Mouse (Mus musculus) large intestine, adult 2 months (tissue): ENCODE measurements around the gene Zbtb20. TPM values are rescaled to one million over a fixed set of nuclear protein-coding genes. Genes with fewer than 3 reads are reported as not detected.

Experiments used
- DNase-seq: peaks from one replicate; pipeline ENCODE4 v3.0.0-alpha.2; 2012; ENCODE audit warnings: low read depth, low spot score
- WGBS: fragments of 180-500 bp; shearing (Covaris S2); methylation state at CpG from one replicate; pipeline ENCODE4 v1.1.7; 2018; 5-methylcytosine and 5-hydroxymethylcytosine counted together
- polyA plus RNA-seq: library from polyadenylated mRNA; depleted of rRNA; stranded (reverse); fragments of >200 nt; gene quantifications from 2 replicates; pipeline ENCODE4 v1.2.3, GENCODE M21; 2012

Gene Zbtb20
- polyA plus RNA-seq, 1 experiment: 2.9 TPM

GRCm38 (mm10) chr16:43597375-43598060, 721.8 kb downstream of the Zbtb20 start:
- DNase-seq: no peak
- 67% methylated on average over 7 of the region's 7 CpGs for WGBS

- WGBS: 84% methylated on average over 2 of the region's 2 CpGs
- no peak for DNase-seq
Measured at GRCm38 (mm10) chr16:43599707-43600106, 724.0 kb downstream of the Zbtb20 start.

GRCm38 (mm10) chr16:43602573-43602972, 726.9 kb downstream of the Zbtb20 start:
- no peak for DNase-seq
- 66% methylated on average over 4 of the region's 4 CpGs for WGBS

- DNase-seq: no peak
- WGBS: 54% methylated on average over 9 of the region's 9 CpGs
Measured at GRCm38 (mm10) chr16:43603591-43604141, 728.0 kb downstream of the Zbtb20 start.

- 71% methylated on average over 4 of the region's 4 CpGs for WGBS
Measured at GRCm38 (mm10) chr16:43604399-43605013, 728.8 kb downstream of the Zbtb20 start.

GRCm38 (mm10) chr16:43607086-43607485, 731.4 kb downstream of the Zbtb20 start:
- no peak for DNase-seq

More at GRCm38 (mm10) chr16:43604399-43605013, 728.8 kb downstream of the Zbtb20 start:
- no peak for DNase-seq

- DNase-seq: no peak
Measured at GRCm38 (mm10) chr16:43608066-43608465, 732.4 kb downstream of the Zbtb20 start.

GRCm38 (mm10) chr16:43610375-43610774, 734.7 kb downstream of the Zbtb20 start:
- DNase-seq: no peak
- 93% methylated on average over 10 of the region's 10 CpGs for WGBS

- 74% methylated on average over 4 of the region's 4 CpGs for WGBS
- no peak for DNase-seq
Measured at GRCm38 (mm10) chr16:43616348-43616747, 740.7 kb downstream of the Zbtb20 start.

- DNase-seq: no peak
- 93% methylated on average over 6 of the region's 6 CpGs for WGBS
Measured at GRCm38 (mm10) chr16:43617346-43617745, 741.7 kb downstream of the Zbtb20 start.

- 94% methylated on average over 23 of the region's 23 CpGs for WGBS
- no peak for DNase-seq
Measured at GRCm38 (mm10) chr16:43618286-43618685, 742.6 kb downstream of the Zbtb20 start.

- DNase-seq: no peak
- WGBS: 59% methylated on average over 6 of the region's 6 CpGs
Measured at GRCm38 (mm10) chr16:43619277-43619676, 743.6 kb downstream of the Zbtb20 start.

GRCm38 (mm10) chr16:43620359-43620758, 744.7 kb downstream of the Zbtb20 start:
- DNase-seq: no peak
- 56% methylated on average over 2 of the region's 2 CpGs for WGBS

- 89% methylated on average over 5 of the region's 5 CpGs for WGBS
- DNase-seq: no peak
Measured at GRCm38 (mm10) chr16:43623315-43624000, 747.8 kb downstream of the Zbtb20 start.

- DNase-seq: no peak
- WGBS: 41% methylated on average over 4 of the region's 4 CpGs
Measured at GRCm38 (mm10) chr16:43624876-43625275, 749.2 kb downstream of the Zbtb20 start.

GRCm38 (mm10) chr16:43625289-43625688, 749.6 kb downstream of the Zbtb20 start:
- DNase-seq: no peak
- WGBS: 75% methylated on average over 2 of the region's 2 CpGs

- 89% methylated on average over 5 of the region's 5 CpGs for WGBS
- no peak for DNase-seq
Measured at GRCm38 (mm10) chr16:43625956-43626355, 750.3 kb downstream of the Zbtb20 start.

- WGBS: 80% methylated on average over 5 of the region's 5 CpGs
Measured at GRCm38 (mm10) chr16:43628662-43629061, 753.0 kb downstream of the Zbtb20 start.

GRCm38 (mm10) chr16:43631758-43632157, 756.1 kb downstream of the Zbtb20 start:
- DNase-seq: no peak
- 97% methylated on average over 2 of the region's 2 CpGs for WGBS

More at GRCm38 (mm10) chr16:43628662-43629061, 753.0 kb downstream of the Zbtb20 start:
- no peak for DNase-seq

- WGBS: 87% methylated on average over 7 of the region's 7 CpGs
Measured at GRCm38 (mm10) chr16:43634037-43634436, 758.4 kb downstream of the Zbtb20 start.

More at GRCm38 (mm10) chr16:43634037-43634436, 758.4 kb downstream of the Zbtb20 start:
- no peak for DNase-seq
